Mouse (Mus musculus): ENCODE results near the gene Pigc. TPM values are rescaled to one million over a fixed set of nuclear protein-coding genes. Genes with fewer than 3 reads are reported as not detected.

Gene Pigc
- polyA plus RNA-seq, 1 experiment from 2014 or later = 33.3 TPM

Other genes with a start within 250 kb of the Pigc start
- gene Fasl, start 180.7 kb upstream of the Pigc start, polyA plus RNA-seq (2014; fragmentation: Nextera tagmentation; extraction: Ambion mirVana) = not detected in 2 replicates
- gene Suco, start 92.5 kb upstream of the Pigc start, polyA plus RNA-seq (2014; fragmentation: Nextera tagmentation; extraction: Ambion mirVana) = 33.0 and 40.4 TPM in 2 replicates
- gene 4930558K02Rik, start 10.4 kb downstream of the Pigc start, polyA plus RNA-seq (2014; fragmentation: Nextera tagmentation; extraction: Ambion mirVana) = not detected in 2 replicates

Data from hindbrain, embryonic 11.5 days (tissue).